Mouse (Mus musculus) bone marrow macrophage, adult 2 months (primary cell): ENCODE results near the gene Crlf1.

Experiments used
- CTCF ChIP-seq: IDR thresholded peaks from 2 replicates; pipeline ENCODE4 v1.5.1; 2012; ENCODE audit warnings: low read depth, mild to moderate bottlenecking, low read length, moderate library complexity
- POLR2A ChIP-seq: IDR thresholded peaks from 2 replicates; pipeline ENCODE4 v1.6.1; 2012; ENCODE audit warnings: mild to moderate bottlenecking, low read depth, low read length, borderline replicate concordance

DNA sequence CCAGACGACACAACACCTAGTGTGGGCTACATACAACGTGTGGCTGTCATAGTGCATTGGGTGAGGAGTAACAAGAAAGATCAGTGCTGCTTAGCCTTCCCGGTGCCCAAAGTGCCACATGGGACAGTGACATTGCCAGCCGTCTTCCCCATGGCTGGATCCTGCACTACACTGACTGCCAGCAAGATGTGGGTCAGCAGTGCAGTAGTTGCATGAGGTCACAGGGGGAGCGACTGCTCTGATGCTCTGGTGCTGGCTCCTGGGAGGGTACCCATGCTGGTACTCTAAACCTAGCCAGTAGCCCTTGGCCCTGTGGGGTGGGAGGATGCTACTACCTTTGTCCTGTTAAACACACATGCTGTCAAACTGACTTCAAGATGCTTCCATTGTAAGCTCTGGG, 32.8 kb upstream of the Crlf1 start:
- TF ChIP-seq CTCF: no peak
- no peak for TF ChIP-seq POLR2A
